Mouse (Mus musculus) kidney, embryonic 15.5 days (tissue): ENCODE measurements at regions not wholly inside any gene's neighbourhood (a gene's known extent, or its start where the extent isn't known, plus 50 kb on each side); places are given as distances from the start of the nearest gene placed in this dataset.

Source experiments
- ATAC-seq: fragments of 200-750 bp; cut with Nextera tagmentation; replicated peaks from 2 replicates; pipeline ENCODE4 v1.8.0; 2017; ENCODE audit warnings: moderate TSS enrichment; ENCODE audit not compliant: low FRiP score
- H3K27ac ChIP-seq: fragments of 300-500 bp; sonication (generic); 2 replicates; pipeline ENCODE4 v1.5.1; 2015; ENCODE audit warnings: mild to moderate bottlenecking, inconsistent platforms
- H3K27me3 ChIP-seq: fragments of 300-500 bp; sonication (generic); 2 replicates; pipeline ENCODE4 v1.6.1; 2015; ENCODE audit warnings: inconsistent platforms
- H3K36me3 ChIP-seq: fragments of 300-500 bp; sonication (generic); 2 replicates; pipeline ENCODE4 v1.6.1; 2015; ENCODE audit warnings: inconsistent platforms
- H3K4me1 ChIP-seq: fragments of 300-500 bp; sonication (generic); 2 replicates; pipeline ENCODE4 v1.6.1; 2015; ENCODE audit warnings: inconsistent platforms
- H3K4me2 ChIP-seq: fragments of 300-500 bp; sonication (generic); 2 replicates; pipeline ENCODE4 v1.6.1; 2015; ENCODE audit warnings: moderate library complexity, mild to moderate bottlenecking, inconsistent platforms
- H3K4me3 ChIP-seq: fragments of 300-500 bp; sonication (generic); replicated peaks from 2 replicates; pipeline ENCODE4 v1.5.1; 2015; ENCODE audit warnings: mild to moderate bottlenecking, inconsistent platforms
- H3K9ac ChIP-seq: fragments of 300-500 bp; sonication (generic); 2 replicates; pipeline ENCODE4 v1.6.1; 2015; ENCODE audit warnings: mild to moderate bottlenecking, inconsistent platforms
- H3K9me3 ChIP-seq: fragments of 300-500 bp; sonication (generic); replicated peaks from 2 replicates; pipeline ENCODE4 v1.6.1; 2016; ENCODE audit warnings: inconsistent platforms
- WGBS: fragments of 180-500 bp; shearing (Covaris S2); methylation state at CpG from one replicate; pipeline ENCODE4 v1.1.7; 2015; ENCODE audit warnings: mixed read lengths; 5-methylcytosine and 5-hydroxymethylcytosine counted together

- WGBS: 48% methylated on average over 3 of the region's 3 CpGs
- Histone ChIP-seq H3K4me1 (no peaks in the 10 kb centered on the region), H3K4me2 (0 out of 2 replicates have a peak overlapping the region, but pooled peaks have one; percentile 5), H3K27me3 (no peaks in the 10 kb centered on the region), H3K4me3 (no peak overlapping the region), H3K9me3 (no peaks in the 10 kb centered on the region), H3K27ac (peak overlapping the region; percentile 60; the same call in 1 of the 2 replicates), H3K36me3 (no peaks in the 10 kb centered on the region), H3K9ac (no peak overlapping the region)
- ATAC-seq: peak; percentile 69
Measured at GRCm38 (mm10) chr15:63411771-63412118, 433.2 kb downstream of the Gsdmc2 start.

- Histone ChIP-seq H3K36me3 (no peaks in the 10 kb centered on the region), H3K27ac (peak overlapping the region; percentile 72), H3K4me2 (0 out of 2 replicates have a peak overlapping the region, but pooled peaks have one; percentile 5), H3K9ac (no peak overlapping the region), H3K27me3 (no peaks in the 10 kb centered on the region), H3K4me3 (no peak overlapping the region), H3K4me1 (no peaks in the 10 kb centered on the region), H3K9me3 (no peaks in the 10 kb centered on the region)
- peak; percentile 83 for ATAC-seq
- 54% methylated on average over 11 of the region's 11 CpGs for WGBS
Measured at GRCm38 (mm10) chr15:63410994-63411770, 433.8 kb downstream of the Gsdmc2 start.

- H3K4me1 ChIP-seq: no peaks in the 10 kb centered on the region
- 70% methylated on average over 3 of the region's 3 CpGs for WGBS
- no peak overlapping the region for H3K4me2 ChIP-seq
- no peaks in the 10 kb centered on the region for H3K9me3 ChIP-seq
- no peak for ATAC-seq
- H3K27ac ChIP-seq: no peak overlapping the region
- H3K9ac ChIP-seq: no peak overlapping the region
- no peaks in the 10 kb centered on the region for H3K27me3 ChIP-seq
- H3K36me3 ChIP-seq: no peaks in the 10 kb centered on the region
- no peak overlapping the region for H3K4me3 ChIP-seq
Measured at GRCm38 (mm10) chr15:63400445-63400844, 444.5 kb downstream of the Gsdmc2 start.

GRCm38 (mm10) chr15:63400011-63400410, 445.0 kb downstream of the Gsdmc2 start:
- 67% methylated on average over 1 of the region's 1 CpGs for WGBS
- H3K36me3 ChIP-seq: no peaks in the 10 kb centered on the region
- no peaks in the 10 kb centered on the region for H3K27me3 ChIP-seq
- no peaks in the 10 kb centered on the region for H3K9me3 ChIP-seq
- H3K4me1 ChIP-seq: no peaks in the 10 kb centered on the region
- no peak for ATAC-seq
- no peak overlapping the region for H3K4me3 ChIP-seq
- no peak overlapping the region for H3K9ac ChIP-seq
- no peak overlapping the region for H3K4me2 ChIP-seq
- H3K27ac ChIP-seq: no peak overlapping the region

- H3K27me3 ChIP-seq: no peaks in the 10 kb centered on the region
- H3K36me3 ChIP-seq: no peaks in the 10 kb centered on the region
- ATAC-seq: no peak
- no peak overlapping the region for H3K4me2 ChIP-seq
- no peaks in the 10 kb centered on the region for H3K4me1 ChIP-seq
- H3K27ac ChIP-seq: no peak overlapping the region
- 95% methylated on average over 3 of the region's 3 CpGs for WGBS
- no peak overlapping the region for H3K4me3 ChIP-seq
- no peaks in the 10 kb centered on the region for H3K9me3 ChIP-seq
- no peak overlapping the region for H3K9ac ChIP-seq
Measured at GRCm38 (mm10) chr15:63397485-63397884, 447.5 kb downstream of the Gsdmc2 start.

GRCm38 (mm10) chr15:63377258-63377657, 467.7 kb downstream of the Gsdmc2 start:
- H3K4me1 ChIP-seq: no peaks in the 10 kb centered on the region
- H3K9me3 ChIP-seq: no peaks in the 10 kb centered on the region
- WGBS: 81% methylated on average over 2 of the region's 2 CpGs
- no peaks in the 10 kb centered on the region for H3K36me3 ChIP-seq
- no peak overlapping the region for H3K4me3 ChIP-seq
- H3K27me3 ChIP-seq: no peaks in the 10 kb centered on the region
- ATAC-seq: no peak
- no peak overlapping the region for H3K27ac ChIP-seq
- no peak overlapping the region for H3K9ac ChIP-seq
- no peak overlapping the region for H3K4me2 ChIP-seq

- peak; percentile 97 for ATAC-seq
- H3K4me3 ChIP-seq: no peak overlapping the region
- no peak overlapping the region for H3K4me2 ChIP-seq
- no peak overlapping the region for H3K9ac ChIP-seq
- no peaks in the 10 kb centered on the region for H3K4me1 ChIP-seq
- 18% methylated on average over 4 of the region's 4 CpGs for WGBS
- H3K9me3 ChIP-seq: no peaks in the 10 kb centered on the region
- H3K27ac ChIP-seq: peak overlapping the region; percentile 47
- H3K36me3 ChIP-seq: no peaks in the 10 kb centered on the region
- H3K27me3 ChIP-seq: no peaks in the 10 kb centered on the region
Measured at GRCm38 (mm10) chr15:63371328-63372023, 473.5 kb downstream of the Gsdmc2 start.

GRCm38 (mm10) chr15:63364473-63364872, 480.5 kb downstream of the Gsdmc2 start:
- Histone ChIP-seq H3K9ac (no peak overlapping the region), H3K27me3 (no peaks in the 10 kb centered on the region), H3K4me3 (no peak overlapping the region), H3K4me2 (no peak overlapping the region), H3K27ac (no peak overlapping the region), H3K36me3 (no peaks in the 10 kb centered on the region), H3K9me3 (no peaks in the 10 kb centered on the region), H3K4me1 (no peaks in the 10 kb centered on the region)
- no peak for ATAC-seq
- 83% methylated on average over 1 of the region's 1 CpGs for WGBS

GRCm38 (mm10) chr15:63360402-63360801, 484.6 kb downstream of the Gsdmc2 start:
- H3K4me3 ChIP-seq: no peak overlapping the region
- no peaks in the 10 kb centered on the region for H3K9me3 ChIP-seq
- no peak for ATAC-seq
- no peak overlapping the region for H3K4me2 ChIP-seq
- no peaks in the 10 kb centered on the region for H3K27me3 ChIP-seq
- no peaks in the 10 kb centered on the region for H3K36me3 ChIP-seq
- WGBS: 70% methylated on average over 7 of the region's 7 CpGs
- no peak overlapping the region for H3K9ac ChIP-seq
- no peak overlapping the region for H3K27ac ChIP-seq
- no peaks in the 10 kb centered on the region for H3K4me1 ChIP-seq

- Histone ChIP-seq H3K27ac (no peak overlapping the region), H3K9me3 (no peaks in the 10 kb centered on the region), H3K36me3 (no peaks in the 10 kb centered on the region), H3K27me3 (no peaks in the 10 kb centered on the region), H3K4me2 (no peak overlapping the region), H3K4me3 (no peak overlapping the region), H3K4me1 (peaks cover 7% of the 10 kb centered on the region; the same call in 1 of the 2 replicates), H3K9ac (no peak overlapping the region)
- WGBS: 82% methylated on average over 2 of the region's 2 CpGs
- no peak for ATAC-seq
Measured at GRCm38 (mm10) chr15:63341730-63342129, 503.2 kb downstream of the Gsdmc2 start.

- Histone ChIP-seq H3K9me3 (no peaks in the 10 kb centered on the region), H3K27ac (0 out of 2 replicates have a peak overlapping the region, but pooled peaks have one; percentile 4), H3K4me2 (no peak overlapping the region), H3K4me1 (peaks cover 7% of the 10 kb centered on the region; the same call in 1 of the 2 replicates), H3K36me3 (no peaks in the 10 kb centered on the region), H3K27me3 (no peaks in the 10 kb centered on the region), H3K4me3 (no peak overlapping the region), H3K9ac (no peak overlapping the region)
- peak; percentile 94 for ATAC-seq
- WGBS: 19% methylated on average over 6 of the region's 6 CpGs
Measured at GRCm38 (mm10) chr15:63340322-63341060, 504.5 kb downstream of the Gsdmc2 start.

- Histone ChIP-seq H3K4me3 (no peak overlapping the region), H3K4me2 (no peak overlapping the region), H3K9me3 (no peaks in the 10 kb centered on the region), H3K4me1 (no peaks in the 10 kb centered on the region), H3K27me3 (no peaks in the 10 kb centered on the region), H3K27ac (no peak overlapping the region), H3K36me3 (no peaks in the 10 kb centered on the region), H3K9ac (no peak overlapping the region)
- WGBS: 54% methylated on average over 1 of the region's 1 CpGs
- ATAC-seq: no peak
Measured at GRCm38 (mm10) chr15:63319666-63320065, 525.3 kb downstream of the Gsdmc2 start.
